Mouse (Mus musculus): ENCODE data around the gene Txk. TPM values are rescaled to one million over a fixed set of nuclear protein-coding genes. Genes with fewer than 3 reads are reported as not detected.

Gene Txk
- polyA plus RNA-seq, 1 experiment from 2014 or later = not detected

- Histone ChIP-seq H3K4me2 (replicated peaks; ENCODE audit: low read depth, low read length) (no peak overlapping the region), H3K36me3 (ENCODE audit: control insufficient read depth, insufficient read depth, low read length) (no peaks in the 10 kb centered on the region), H3K4me3 (ENCODE audit: low read length) (no peak overlapping the region), H3K9ac (ENCODE audit: low read depth, low read length) (no peak overlapping the region), H3K4me1 (ENCODE audit: control insufficient read depth, insufficient read depth, low read length) (no peaks in the 10 kb centered on the region), H3K27ac (ENCODE audit: low read depth, low read length) (no peak overlapping the region), H3K27me3 (ENCODE audit: control insufficient read depth, insufficient read depth, low read length) (no peaks in the 10 kb centered on the region), H3K9me3 (ENCODE audit: control insufficient read depth, low read length) (no peaks in the 10 kb centered on the region)
- 67% methylated on average over 13 of the region's 13 CpGs for WGBS
- ATAC-seq (ENCODE audit: low FRiP score, low TSS enrichment) = no peak
Observed at GRCm38 (mm10) chr5:72696491-72696890, 56.1 kb downstream of the Txk start.

- no peak for ATAC-seq (ENCODE audit: low FRiP score, low TSS enrichment)
- H3K4me3 ChIP-seq (ENCODE audit: low read length) = no peak overlapping the region
- H3K9ac ChIP-seq (ENCODE audit: low read depth, low read length) = no peak overlapping the region
- H3K36me3 ChIP-seq (ENCODE audit: control insufficient read depth, insufficient read depth, low read length) = no peaks in the 10 kb centered on the region
- no peaks in the 10 kb centered on the region for H3K27me3 ChIP-seq (ENCODE audit: control insufficient read depth, insufficient read depth, low read length)
- 68% methylated on average over 2 of the region's 2 CpGs for WGBS
- H3K27ac ChIP-seq (ENCODE audit: low read depth, low read length) = no peak overlapping the region
- H3K9me3 ChIP-seq (ENCODE audit: control insufficient read depth, low read length) = no peaks in the 10 kb centered on the region
- H3K4me2 ChIP-seq (replicated peaks; ENCODE audit: low read depth, low read length) = no peak overlapping the region
- H3K4me1 ChIP-seq (ENCODE audit: control insufficient read depth, insufficient read depth, low read length) = no peaks in the 10 kb centered on the region
Observed at GRCm38 (mm10) chr5:72694684-72695083, 57.9 kb downstream of the Txk start.

- H3K4me3 ChIP-seq (ENCODE audit: low read length) = no peak overlapping the region
- no peaks in the 10 kb centered on the region for H3K9me3 ChIP-seq (ENCODE audit: control insufficient read depth, low read length)
- H3K27ac ChIP-seq (ENCODE audit: low read depth, low read length) = no peak overlapping the region
- 93% methylated on average over 5 of the region's 5 CpGs for WGBS
- no peaks in the 10 kb centered on the region for H3K36me3 ChIP-seq (ENCODE audit: control insufficient read depth, insufficient read depth, low read length)
- no peak for ATAC-seq (ENCODE audit: low FRiP score, low TSS enrichment)
- H3K4me2 ChIP-seq (replicated peaks; ENCODE audit: low read depth, low read length) = no peak overlapping the region
- no peaks in the 10 kb centered on the region for H3K27me3 ChIP-seq (ENCODE audit: control insufficient read depth, insufficient read depth, low read length)
- no peak overlapping the region for H3K9ac ChIP-seq (ENCODE audit: low read depth, low read length)
- no peaks in the 10 kb centered on the region for H3K4me1 ChIP-seq (ENCODE audit: control insufficient read depth, insufficient read depth, low read length)
Observed at GRCm38 (mm10) chr5:72690516-72690915, 62.1 kb downstream of the Txk start.

DNA sequence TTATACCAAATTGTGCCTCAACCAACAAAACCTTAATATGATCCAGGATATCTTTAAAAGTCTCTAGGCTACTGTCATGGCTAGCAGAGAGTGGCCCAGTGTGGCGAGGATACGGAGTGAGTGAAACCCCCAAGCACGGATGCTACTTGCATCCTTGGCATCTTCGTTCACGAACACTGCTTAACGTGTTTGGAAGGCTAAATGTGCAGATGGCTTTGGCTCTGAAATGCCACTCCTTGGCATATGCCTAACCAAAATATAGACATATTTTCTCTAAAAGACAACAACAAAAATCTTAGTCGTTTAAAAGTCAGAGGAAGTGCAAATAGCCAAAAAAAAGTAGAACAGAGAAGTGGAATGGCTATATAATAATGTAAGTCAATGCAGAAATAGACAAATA is 63.0 kb downstream of the Txk start:
- Histone ChIP-seq H3K9ac (ENCODE audit: low read depth, low read length) (no peak overlapping the region), H3K4me2 (replicated peaks; ENCODE audit: low read depth, low read length) (no peak overlapping the region), H3K27me3 (ENCODE audit: control insufficient read depth, insufficient read depth, low read length) (no peaks in the 10 kb centered on the region), H3K9me3 (ENCODE audit: control insufficient read depth, low read length) (no peaks in the 10 kb centered on the region), H3K4me1 (ENCODE audit: control insufficient read depth, insufficient read depth, low read length) (no peaks in the 10 kb centered on the region), H3K36me3 (ENCODE audit: control insufficient read depth, insufficient read depth, low read length) (no peaks in the 10 kb centered on the region), H3K27ac (ENCODE audit: low read depth, low read length) (no peak overlapping the region), H3K4me3 (ENCODE audit: low read length) (no peak overlapping the region)
- ATAC-seq (ENCODE audit: low FRiP score, low TSS enrichment) = no peak
- 94% methylated on average over 7 of the region's 7 CpGs for WGBS

GRCm38 (mm10) chr5:72681451-72681850 is 71.1 kb downstream of the Txk start:
- Histone ChIP-seq H3K4me3 (ENCODE audit: low read length) (no peak overlapping the region), H3K9ac (ENCODE audit: low read depth, low read length) (no peak overlapping the region), H3K27me3 (ENCODE audit: control insufficient read depth, insufficient read depth, low read length) (no peaks in the 10 kb centered on the region), H3K27ac (ENCODE audit: low read depth, low read length) (no peak overlapping the region), H3K36me3 (ENCODE audit: control insufficient read depth, insufficient read depth, low read length) (no peaks in the 10 kb centered on the region), H3K4me1 (ENCODE audit: control insufficient read depth, insufficient read depth, low read length) (no peaks in the 10 kb centered on the region), H3K4me2 (replicated peaks; ENCODE audit: low read depth, low read length) (no peak overlapping the region), H3K9me3 (ENCODE audit: control insufficient read depth, low read length) (no peaks in the 10 kb centered on the region)
- no peak for ATAC-seq (ENCODE audit: low FRiP score, low TSS enrichment)
- WGBS = 72% methylated on average over 6 of the region's 6 CpGs

GRCm38 (mm10) chr5:72674994-72675542 is 77.5 kb downstream of the Txk start:
- Histone ChIP-seq H3K36me3 (ENCODE audit: control insufficient read depth, insufficient read depth, low read length) (no peaks in the 10 kb centered on the region), H3K27me3 (ENCODE audit: control insufficient read depth, insufficient read depth, low read length) (no peaks in the 10 kb centered on the region), H3K4me1 (ENCODE audit: control insufficient read depth, insufficient read depth, low read length) (no peaks in the 10 kb centered on the region), H3K4me3 (ENCODE audit: low read length) (no peak overlapping the region), H3K9me3 (ENCODE audit: control insufficient read depth, low read length) (no peaks in the 10 kb centered on the region), H3K27ac (ENCODE audit: low read depth, low read length) (no peak overlapping the region), H3K4me2 (replicated peaks; ENCODE audit: low read depth, low read length) (no peak overlapping the region), H3K9ac (ENCODE audit: low read depth, low read length) (no peak overlapping the region)
- 81% methylated on average over 9 of the region's 9 CpGs for WGBS
- no peak for ATAC-seq (ENCODE audit: low FRiP score, low TSS enrichment)

DNA sequence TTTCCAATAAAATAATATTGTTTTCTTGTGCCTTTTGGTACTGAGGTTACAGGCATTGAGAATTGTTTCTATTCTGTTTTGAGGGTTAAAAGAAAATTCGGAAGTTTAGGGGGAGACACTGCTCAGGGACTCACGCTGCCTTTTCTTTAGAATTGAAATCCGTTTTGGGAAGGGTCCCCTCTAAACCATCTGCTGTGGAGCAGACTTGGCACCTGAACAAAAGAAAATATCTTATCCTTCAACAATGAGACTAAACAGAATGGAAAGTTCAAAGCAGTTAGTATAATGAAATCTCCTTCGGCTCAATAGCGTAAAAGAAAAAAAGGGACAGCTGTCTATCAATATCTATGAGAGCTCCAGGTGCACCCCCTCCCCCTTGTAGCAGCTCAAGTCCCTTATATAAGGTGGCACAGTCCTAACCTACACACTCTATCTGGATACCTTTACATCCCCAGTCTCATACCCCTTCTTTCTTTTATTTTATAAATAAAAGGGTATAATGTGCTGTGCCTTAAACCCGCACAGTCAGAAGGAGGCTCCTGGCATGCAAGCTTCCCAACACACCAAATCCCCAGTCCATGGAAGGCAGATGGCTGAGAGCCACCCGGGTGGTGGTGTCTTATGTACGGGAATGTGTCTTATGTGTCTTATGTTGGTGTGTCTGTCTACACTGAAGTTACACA is 81.4 kb downstream of the Txk start:
- no peak overlapping the region for H3K4me2 ChIP-seq (replicated peaks; ENCODE audit: low read depth, low read length)
- no peaks in the 10 kb centered on the region for H3K36me3 ChIP-seq (ENCODE audit: control insufficient read depth, insufficient read depth, low read length)
- H3K4me1 ChIP-seq (ENCODE audit: control insufficient read depth, insufficient read depth, low read length) = no peaks in the 10 kb centered on the region
- no peaks in the 10 kb centered on the region for H3K9me3 ChIP-seq (ENCODE audit: control insufficient read depth, low read length)
- no peak overlapping the region for H3K4me3 ChIP-seq (ENCODE audit: low read length)
- no peak overlapping the region for H3K27ac ChIP-seq (ENCODE audit: low read depth, low read length)
- WGBS = 80% methylated on average over 8 of the region's 8 CpGs
- no peak for ATAC-seq (ENCODE audit: low FRiP score, low TSS enrichment)
- no peak overlapping the region for H3K9ac ChIP-seq (ENCODE audit: low read depth, low read length)
- no peaks in the 10 kb centered on the region for H3K27me3 ChIP-seq (ENCODE audit: control insufficient read depth, insufficient read depth, low read length)

DNA sequence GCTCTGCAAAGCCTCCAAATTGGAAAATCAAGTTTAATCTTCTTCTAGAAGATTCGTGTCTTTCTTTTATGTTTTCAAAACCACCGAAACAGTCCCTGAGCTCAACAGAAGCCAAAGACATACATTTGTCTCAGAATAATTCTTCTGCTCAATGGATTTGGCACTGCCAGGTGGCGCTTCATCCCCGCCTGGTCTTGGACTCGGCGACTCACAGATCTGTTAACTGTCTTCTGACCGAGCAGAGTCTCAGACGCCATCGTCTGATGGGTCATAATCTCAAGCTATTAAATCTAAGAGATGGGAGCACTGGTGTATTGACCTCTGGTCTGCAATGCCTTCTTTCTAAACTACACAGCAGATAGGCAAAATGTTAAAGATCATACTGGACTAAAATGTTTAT is 84.2 kb downstream of the Txk start:
- H3K9ac ChIP-seq (ENCODE audit: low read depth, low read length) = no peak overlapping the region
- H3K4me2 ChIP-seq (replicated peaks; ENCODE audit: low read depth, low read length) = no peak overlapping the region
- no peaks in the 10 kb centered on the region for H3K9me3 ChIP-seq (ENCODE audit: control insufficient read depth, low read length)
- no peak overlapping the region for H3K27ac ChIP-seq (ENCODE audit: low read depth, low read length)
- 85% methylated on average over 9 of the region's 9 CpGs for WGBS
- H3K36me3 ChIP-seq (ENCODE audit: control insufficient read depth, insufficient read depth, low read length) = no peaks in the 10 kb centered on the region
- H3K4me3 ChIP-seq (ENCODE audit: low read length) = no peak overlapping the region
- no peaks in the 10 kb centered on the region for H3K4me1 ChIP-seq (ENCODE audit: control insufficient read depth, insufficient read depth, low read length)
- no peaks in the 10 kb centered on the region for H3K27me3 ChIP-seq (ENCODE audit: control insufficient read depth, insufficient read depth, low read length)
- no peak for ATAC-seq (ENCODE audit: low FRiP score, low TSS enrichment)

- no peak overlapping the region for H3K27ac ChIP-seq (ENCODE audit: low read depth, low read length)
- H3K4me1 ChIP-seq (ENCODE audit: control insufficient read depth, insufficient read depth, low read length) = no peaks in the 10 kb centered on the region
- no peak for ATAC-seq (ENCODE audit: low FRiP score, low TSS enrichment)
- no peak overlapping the region for H3K4me3 ChIP-seq (ENCODE audit: low read length)
- H3K9ac ChIP-seq (ENCODE audit: low read depth, low read length) = no peak overlapping the region
- no peaks in the 10 kb centered on the region for H3K9me3 ChIP-seq (ENCODE audit: control insufficient read depth, low read length)
- no peaks in the 10 kb centered on the region for H3K27me3 ChIP-seq (ENCODE audit: control insufficient read depth, insufficient read depth, low read length)
- H3K4me2 ChIP-seq (replicated peaks; ENCODE audit: low read depth, low read length) = no peak overlapping the region
- WGBS = 80% methylated on average over 7 of the region's 7 CpGs
- no peaks in the 10 kb centered on the region for H3K36me3 ChIP-seq (ENCODE audit: control insufficient read depth, insufficient read depth, low read length)
Observed at GRCm38 (mm10) chr5:72666428-72666827, 86.1 kb downstream of the Txk start.

All from kidney, embryonic 14.5 days (tissue).